Mouse (Mus musculus) E14TG2a.4 (cell line): Measurements from ENCODE around the gene Sox15.

Experiments used
- H3K27me3 ChIP-seq: 2 replicates; pipeline ENCODE4 v1.6.1; 2014; ENCODE audit warnings: low read length, control low read depth; ENCODE audit not compliant: insufficient read depth
- H3K36me3 ChIP-seq: 2 replicates; pipeline ENCODE4 v1.6.1; 2014; ENCODE audit warnings: low read length, control low read depth; ENCODE audit not compliant: insufficient read depth
- H3K4me1 ChIP-seq: replicated peaks from 2 replicates; pipeline ENCODE4 v1.6.1; 2014; ENCODE audit warnings: low read depth, low read length, control low read depth
- H3K4me3 ChIP-seq: replicated peaks from 2 replicates; pipeline ENCODE4 v1.5.1; 2014; ENCODE audit warnings: mild to moderate bottlenecking, low read length
- H3K9me3 ChIP-seq: 2 replicates; pipeline ENCODE4 v1.6.1; 2014; ENCODE audit warnings: low read length, control low read depth
- CTCF ChIP-seq: conservative IDR thresholded peaks from 2 replicates; pipeline ENCODE4 v1.5.1; 2014; ENCODE audit warnings: low read length
- NANOG ChIP-seq: IDR thresholded peaks from 2 replicates; pipeline ENCODE4 v1.6.1; 2014; ENCODE audit warnings: borderline replicate concordance, low read length, mixed read lengths
- POU5F1 ChIP-seq: IDR thresholded peaks from 2 replicates; pipeline ENCODE4 v1.6.1; 2014; ENCODE audit warnings: low read length, borderline replicate concordance

Sox15 gene

GRCm38 (mm10) chr11:69632284-69633089, 22.6 kb upstream of the Sox15 start, which contains the start of gene Fxr2:
Gene Fxr2, plus strand, starts transcription at chr11:69632990.
- TF ChIP-seq POU5F1 (no peak), NANOG (no peak), CTCF (peak; percentile 21; the same call in 1 of the 2 replicates)
- Histone ChIP-seq H3K27me3 (no peaks in the 10 kb centered on the region), H3K4me1 (peaks cover 44% of the 10 kb centered on the region), H3K4me3 (peak within 1 kb of the TSS; percentile 95), H3K36me3 (peaks cover 31% of the 10 kb centered on the region), H3K9me3 (no peaks in the 10 kb centered on the region)

GRCm38 (mm10) chr11:69633128-69633866, 21.8 kb upstream of the Sox15 start:
- Histone ChIP-seq H3K4me3 (peak overlapping the region; percentile 95), H3K4me1 (peaks cover 44% of the 10 kb centered on the region), H3K9me3 (no peaks in the 10 kb centered on the region), H3K36me3 (peaks cover 38% of the 10 kb centered on the region), H3K27me3 (no peaks in the 10 kb centered on the region)
- TF ChIP-seq POU5F1 (no peak), NANOG (no peak), CTCF (no peak)

GRCm38 (mm10) chr11:69635471-69635870, 19.6 kb upstream of the Sox15 start:
- H3K9me3 ChIP-seq: no peaks in the 10 kb centered on the region
- H3K27me3 ChIP-seq: no peaks in the 10 kb centered on the region
- TF ChIP-seq POU5F1: no peak
- TF ChIP-seq NANOG: no peak
- TF ChIP-seq CTCF: no peak
- H3K36me3 ChIP-seq: peaks cover 57% of the 10 kb centered on the region
- H3K4me3 ChIP-seq: no peak overlapping the region
- peaks cover 44% of the 10 kb centered on the region for H3K4me1 ChIP-seq

GRCm38 (mm10) chr11:69645860-69646259, 9.3 kb upstream of the Sox15 start:
- Histone ChIP-seq H3K36me3 (peaks cover 100% of the 10 kb centered on the region), H3K9me3 (no peaks in the 10 kb centered on the region), H3K4me3 (no peak overlapping the region), H3K4me1 (peaks cover 22% of the 10 kb centered on the region), H3K27me3 (no peaks in the 10 kb centered on the region)
- TF ChIP-seq POU5F1: no peak
- no peak for TF ChIP-seq NANOG
- TF ChIP-seq CTCF: no peak

GRCm38 (mm10) chr11:69653399-69653798, 1.7 kb upstream of the Sox15 start:
- peaks cover 84% of the 10 kb centered on the region for H3K4me1 ChIP-seq
- TF ChIP-seq POU5F1: no peak
- TF ChIP-seq NANOG: no peak
- no peak for TF ChIP-seq CTCF
- no peak overlapping the region; the same call in 1 of the 2 replicates for H3K4me3 ChIP-seq
- peaks cover 87% of the 10 kb centered on the region for H3K36me3 ChIP-seq
- no peaks in the 10 kb centered on the region for H3K27me3 ChIP-seq
- no peaks in the 10 kb centered on the region for H3K9me3 ChIP-seq

GRCm38 (mm10) chr11:69654760-69655159, 354 bp upstream of the Sox15 start:
- no peaks in the 10 kb centered on the region for H3K9me3 ChIP-seq
- peaks cover 94% of the 10 kb centered on the region for H3K4me1 ChIP-seq
- peak overlapping the region; percentile 84 for H3K4me3 ChIP-seq
- peaks cover 87% of the 10 kb centered on the region for H3K36me3 ChIP-seq
- TF ChIP-seq CTCF (no peak), NANOG (no peak), POU5F1 (no peak)
- H3K27me3 ChIP-seq: no peaks in the 10 kb centered on the region

GRCm38 (mm10) chr11:69656065-69656455, 946 bp downstream of the Sox15 start:
- peaks cover 86% of the 10 kb centered on the region for H3K36me3 ChIP-seq
- TF ChIP-seq NANOG (no peak), CTCF (no peak), POU5F1 (no peak)
- H3K9me3 ChIP-seq: no peaks in the 10 kb centered on the region
- H3K4me1 ChIP-seq: peaks cover 93% of the 10 kb centered on the region
- H3K4me3 ChIP-seq: peak overlapping the region; percentile 84
- no peaks in the 10 kb centered on the region for H3K27me3 ChIP-seq
